Mouse (Mus musculus): ENCODE measurements at regions not wholly inside any gene's neighbourhood (a gene's known extent, or its start where the extent isn't known, plus 50 kb on each side); places are given as distances from the start of the nearest gene placed in this dataset.

DNA sequence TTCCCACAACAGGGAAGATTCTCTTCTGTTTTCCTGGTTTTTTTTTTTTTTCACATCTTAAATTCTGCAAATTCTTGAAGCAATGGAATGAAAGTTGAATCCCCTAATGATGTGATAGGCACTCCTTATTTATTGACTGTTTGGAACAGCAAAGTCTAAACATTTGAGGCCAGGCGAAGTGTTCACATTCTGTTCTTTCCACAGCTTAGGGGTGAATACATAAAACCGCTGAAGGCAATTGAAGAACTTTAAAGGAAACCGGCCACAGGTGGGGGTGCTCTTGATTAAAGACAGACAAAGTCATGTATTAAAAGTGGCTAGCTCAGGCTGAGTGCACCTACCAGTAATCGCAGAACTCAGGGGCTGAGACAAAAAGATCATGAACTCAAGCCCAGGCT is 166.6 kb upstream of the Hnrnpa3 start:
- DNase-seq (ENCODE audit: low spot score) (no peak), ATAC-seq (replicated peaks; ENCODE audit: insufficient number of reproducible peaks, low FRiP score, low TSS enrichment, low read depth) (no peak)
- no peaks in the 10 kb centered on the region for H3K4me1 ChIP-seq (ENCODE audit: control insufficient read depth, insufficient read depth, low read length)
- no peaks in the 10 kb centered on the region for H3K36me3 ChIP-seq (replicated peaks; ENCODE audit: control insufficient read depth, insufficient read depth, low read depth, low read length)
- no peak overlapping the region for H3K4me2 ChIP-seq (ENCODE audit: low read depth, low read length)
- no peak overlapping the region for H3K27ac ChIP-seq (replicated peaks; ENCODE audit: low read depth, low read length)
- H3K4me3 ChIP-seq (ENCODE audit: low read depth, low read length) = no peak overlapping the region
- WGBS = 48% methylated on average over 4 of the region's 4 CpGs
- no peak overlapping the region for H3K9ac ChIP-seq (replicated peaks; ENCODE audit: low read length)
- H3K9me3 ChIP-seq (replicated peaks; ENCODE audit: control insufficient read depth, low read length) = no peaks in the 10 kb centered on the region
- H3K27me3 ChIP-seq (ENCODE audit: control insufficient read depth, insufficient read depth, low read length) = no peaks in the 10 kb centered on the region

- Histone ChIP-seq H3K4me2 (ENCODE audit: low read depth, low read length) (no peak overlapping the region), H3K9ac (replicated peaks; ENCODE audit: low read length) (no peak overlapping the region), H3K27ac (replicated peaks; ENCODE audit: low read depth, low read length) (no peak overlapping the region), H3K4me3 (ENCODE audit: low read depth, low read length) (no peak overlapping the region), H3K36me3 (replicated peaks; ENCODE audit: control insufficient read depth, insufficient read depth, low read depth, low read length) (no peaks in the 10 kb centered on the region), H3K4me1 (ENCODE audit: control insufficient read depth, insufficient read depth, low read length) (no peaks in the 10 kb centered on the region), H3K27me3 (ENCODE audit: control insufficient read depth, insufficient read depth, low read length) (no peaks in the 10 kb centered on the region), H3K9me3 (replicated peaks; ENCODE audit: control insufficient read depth, low read length) (no peaks in the 10 kb centered on the region)
- ATAC-seq (replicated peaks; ENCODE audit: insufficient number of reproducible peaks, low FRiP score, low TSS enrichment, low read depth) (no peak), DNase-seq (ENCODE audit: low spot score) (no peak)
- WGBS = 90% methylated on average over 5 of the region's 5 CpGs
Measured at GRCm38 (mm10) chr2:75496606-75497240, 162.3 kb upstream of the Hnrnpa3 start.

DNA sequence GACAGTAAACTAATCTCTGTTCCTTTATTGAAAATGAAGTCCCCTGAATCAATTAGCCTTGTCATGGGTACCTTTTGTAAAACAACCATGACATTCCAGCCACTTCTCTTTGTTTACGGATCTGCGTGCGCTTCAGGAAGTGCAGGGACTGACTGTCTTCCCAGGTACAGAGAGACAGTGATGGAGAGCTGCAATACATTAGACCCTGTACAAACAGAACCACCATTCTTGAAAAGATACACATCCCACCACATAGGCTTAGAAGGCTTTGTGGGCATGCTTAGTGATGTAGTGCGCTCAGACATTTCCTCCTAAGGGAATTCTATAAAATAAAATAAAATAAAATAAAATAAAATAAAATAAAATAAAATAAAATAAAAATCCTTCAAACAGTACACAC is 148.8 kb upstream of the Hnrnpa3 start:
- H3K4me3 ChIP-seq (ENCODE audit: low read depth, low read length) = no peak overlapping the region
- no peak for DNase-seq (ENCODE audit: low spot score)
- no peak overlapping the region for H3K4me2 ChIP-seq (ENCODE audit: low read depth, low read length)
- no peaks in the 10 kb centered on the region for H3K9me3 ChIP-seq (replicated peaks; ENCODE audit: control insufficient read depth, low read length)
- WGBS = 51% methylated on average over 4 of the region's 4 CpGs
- H3K36me3 ChIP-seq (replicated peaks; ENCODE audit: control insufficient read depth, insufficient read depth, low read depth, low read length) = no peaks in the 10 kb centered on the region
- no peaks in the 10 kb centered on the region for H3K4me1 ChIP-seq (ENCODE audit: control insufficient read depth, insufficient read depth, low read length)
- no peak for ATAC-seq (replicated peaks; ENCODE audit: insufficient number of reproducible peaks, low FRiP score, low TSS enrichment, low read depth)
- no peaks in the 10 kb centered on the region; the same call in 1 of the 2 replicates for H3K27me3 ChIP-seq (ENCODE audit: control insufficient read depth, insufficient read depth, low read length)
- H3K27ac ChIP-seq (replicated peaks; ENCODE audit: low read depth, low read length) = no peak overlapping the region
- no peak overlapping the region for H3K9ac ChIP-seq (replicated peaks; ENCODE audit: low read length)

GRCm38 (mm10) chr2:75512422-75513170 is 146.5 kb upstream of the Hnrnpa3 start:
- Histone ChIP-seq H3K4me3 (ENCODE audit: low read depth, low read length) (no peak overlapping the region), H3K4me2 (ENCODE audit: low read depth, low read length) (no peak overlapping the region), H3K9ac (replicated peaks; ENCODE audit: low read length) (no peak overlapping the region), H3K4me1 (ENCODE audit: control insufficient read depth, insufficient read depth, low read length) (no peaks in the 10 kb centered on the region), H3K27me3 (ENCODE audit: control insufficient read depth, insufficient read depth, low read length) (no peaks in the 10 kb centered on the region; the same call in 1 of the 2 replicates), H3K9me3 (replicated peaks; ENCODE audit: control insufficient read depth, low read length) (no peaks in the 10 kb centered on the region), H3K36me3 (replicated peaks; ENCODE audit: control insufficient read depth, insufficient read depth, low read depth, low read length) (no peaks in the 10 kb centered on the region), H3K27ac (replicated peaks; ENCODE audit: low read depth, low read length) (no peak overlapping the region)
- no peak for ATAC-seq (replicated peaks; ENCODE audit: insufficient number of reproducible peaks, low FRiP score, low TSS enrichment, low read depth)
- WGBS = 68% methylated on average over 8 of the region's 8 CpGs
- DNase-seq (ENCODE audit: low spot score) = no peak

DNA sequence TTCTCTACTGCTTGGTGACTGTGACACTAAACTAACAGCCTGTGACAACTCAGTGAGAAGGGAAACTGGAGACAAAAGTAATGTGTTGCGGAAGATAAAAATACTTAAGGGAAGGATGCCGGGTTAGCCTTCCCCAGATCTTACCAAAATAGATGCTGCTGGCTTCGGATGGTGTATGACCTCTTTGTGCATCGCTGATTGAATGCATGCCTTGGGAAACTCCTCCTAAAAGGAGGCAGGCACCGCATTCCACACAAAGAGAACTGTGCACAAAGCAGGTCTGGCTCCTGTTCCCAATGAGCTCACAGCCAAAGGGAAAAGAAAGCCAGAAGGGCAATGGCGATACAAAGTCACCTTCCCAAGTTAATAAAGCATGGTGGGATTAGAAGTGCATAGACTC is 144.9 kb upstream of the Hnrnpa3 start:
- no peaks in the 10 kb centered on the region for H3K36me3 ChIP-seq (replicated peaks; ENCODE audit: control insufficient read depth, insufficient read depth, low read depth, low read length)
- H3K4me1 ChIP-seq (ENCODE audit: control insufficient read depth, insufficient read depth, low read length) = no peaks in the 10 kb centered on the region
- H3K4me2 ChIP-seq (ENCODE audit: low read depth, low read length) = no peak overlapping the region
- ATAC-seq (replicated peaks; ENCODE audit: insufficient number of reproducible peaks, low FRiP score, low TSS enrichment, low read depth) (no peak), DNase-seq (ENCODE audit: low spot score) (peak; percentile 35)
- H3K9me3 ChIP-seq (replicated peaks; ENCODE audit: control insufficient read depth, low read length) = no peaks in the 10 kb centered on the region
- H3K9ac ChIP-seq (replicated peaks; ENCODE audit: low read length) = no peak overlapping the region
- no peak overlapping the region for H3K4me3 ChIP-seq (ENCODE audit: low read depth, low read length)
- no peak overlapping the region for H3K27ac ChIP-seq (replicated peaks; ENCODE audit: low read depth, low read length)
- H3K27me3 ChIP-seq (ENCODE audit: control insufficient read depth, insufficient read depth, low read length) = no peaks in the 10 kb centered on the region; the same call in 1 of the 2 replicates
- WGBS = 40% methylated on average over 6 of the region's 6 CpGs

- Histone ChIP-seq H3K4me1 (ENCODE audit: control insufficient read depth, insufficient read depth, low read length) (no peaks in the 10 kb centered on the region), H3K27me3 (ENCODE audit: control insufficient read depth, insufficient read depth, low read length) (no peaks in the 10 kb centered on the region; the same call in 1 of the 2 replicates), H3K27ac (replicated peaks; ENCODE audit: low read depth, low read length) (no peak overlapping the region), H3K4me2 (ENCODE audit: low read depth, low read length) (no peak overlapping the region), H3K9ac (replicated peaks; ENCODE audit: low read length) (no peak overlapping the region), H3K4me3 (ENCODE audit: low read depth, low read length) (no peak overlapping the region), H3K9me3 (replicated peaks; ENCODE audit: control insufficient read depth, low read length) (no peaks in the 10 kb centered on the region), H3K36me3 (replicated peaks; ENCODE audit: control insufficient read depth, insufficient read depth, low read depth, low read length) (no peaks in the 10 kb centered on the region)
- no peak for ATAC-seq (replicated peaks; ENCODE audit: insufficient number of reproducible peaks, low FRiP score, low TSS enrichment, low read depth)
- no peak for DNase-seq (ENCODE audit: low spot score)
- 80% methylated on average over 11 of the region's 11 CpGs for WGBS
Measured at GRCm38 (mm10) chr2:75516223-75516622, 142.8 kb upstream of the Hnrnpa3 start.

DNA sequence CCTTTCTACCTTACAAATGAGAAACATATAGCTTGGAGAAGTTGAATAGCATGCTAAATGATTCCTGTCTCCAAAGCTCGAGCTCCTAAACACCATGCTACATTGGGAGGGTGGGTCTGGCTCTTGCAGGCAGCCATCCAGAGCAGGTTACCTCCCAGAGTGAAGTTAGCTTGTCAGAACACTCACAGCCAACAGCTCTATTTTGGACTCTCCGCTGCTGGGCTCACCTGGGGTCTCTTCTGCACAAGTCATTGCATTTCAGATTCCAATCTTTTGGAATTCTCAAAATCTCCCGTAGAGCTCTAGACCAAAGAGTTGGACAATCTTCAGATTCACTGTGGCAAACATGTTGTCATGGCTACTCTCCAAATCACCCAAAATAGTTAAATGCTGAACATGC is 142.0 kb upstream of the Hnrnpa3 start:
- H3K27me3 ChIP-seq (ENCODE audit: control insufficient read depth, insufficient read depth, low read length) = no peaks in the 10 kb centered on the region; the same call in 1 of the 2 replicates
- H3K36me3 ChIP-seq (replicated peaks; ENCODE audit: control insufficient read depth, insufficient read depth, low read depth, low read length) = no peaks in the 10 kb centered on the region
- H3K9me3 ChIP-seq (replicated peaks; ENCODE audit: control insufficient read depth, low read length) = no peaks in the 10 kb centered on the region
- no peak for DNase-seq (ENCODE audit: low spot score)
- WGBS = 78% methylated on average over 3 of the region's 3 CpGs
- H3K4me3 ChIP-seq (ENCODE audit: low read depth, low read length) = no peak overlapping the region
- no peak overlapping the region for H3K9ac ChIP-seq (replicated peaks; ENCODE audit: low read length)
- H3K4me1 ChIP-seq (ENCODE audit: control insufficient read depth, insufficient read depth, low read length) = no peaks in the 10 kb centered on the region
- H3K27ac ChIP-seq (replicated peaks; ENCODE audit: low read depth, low read length) = no peak overlapping the region
- no peak overlapping the region for H3K4me2 ChIP-seq (ENCODE audit: low read depth, low read length)
- ATAC-seq (replicated peaks; ENCODE audit: insufficient number of reproducible peaks, low FRiP score, low TSS enrichment, low read depth) = no peak

DNA sequence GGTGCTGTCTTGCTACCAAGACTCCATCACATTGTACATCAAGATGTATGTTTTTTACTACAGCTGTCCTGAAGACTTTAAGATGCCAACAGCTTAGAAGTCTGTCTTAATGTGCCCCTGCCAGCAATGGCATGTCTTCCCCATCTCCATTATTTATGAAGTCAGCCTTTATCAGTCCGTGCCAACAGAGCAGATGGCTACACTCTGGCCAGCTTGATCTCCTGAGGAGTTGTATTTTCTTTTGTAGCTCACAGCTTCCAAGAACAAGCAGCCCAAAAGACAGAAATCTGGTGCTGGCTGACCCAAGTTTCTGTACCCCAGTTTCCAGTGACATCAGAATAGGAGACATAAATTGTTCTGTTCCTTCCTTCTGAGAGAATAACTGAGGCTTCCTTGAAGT is 140.5 kb upstream of the Hnrnpa3 start:
- DNase-seq (ENCODE audit: low spot score) = no peak
- H3K36me3 ChIP-seq (replicated peaks; ENCODE audit: control insufficient read depth, insufficient read depth, low read depth, low read length) = no peaks in the 10 kb centered on the region

More for the DNA sequence above, 140.5 kb upstream of the Hnrnpa3 start:
- H3K9ac ChIP-seq (replicated peaks; ENCODE audit: low read length) = no peak overlapping the region
- no peak overlapping the region for H3K4me2 ChIP-seq (ENCODE audit: low read depth, low read length)
- H3K4me1 ChIP-seq (ENCODE audit: control insufficient read depth, insufficient read depth, low read length) = no peaks in the 10 kb centered on the region
- no peak for ATAC-seq (replicated peaks; ENCODE audit: insufficient number of reproducible peaks, low FRiP score, low TSS enrichment, low read depth)
- no peak overlapping the region for H3K4me3 ChIP-seq (ENCODE audit: low read depth, low read length)
- H3K9me3 ChIP-seq (replicated peaks; ENCODE audit: control insufficient read depth, low read length) = no peaks in the 10 kb centered on the region
- H3K27ac ChIP-seq (replicated peaks; ENCODE audit: low read depth, low read length) = no peak overlapping the region
- WGBS = 92% methylated on average over 1 of the region's 1 CpGs
- no peaks in the 10 kb centered on the region; the same call in 1 of the 2 replicates for H3K27me3 ChIP-seq (ENCODE audit: control insufficient read depth, insufficient read depth, low read length)
